Mouse (Mus musculus) gastrocnemius, adult 18-20 months (tissue): Measurements from ENCODE around the gene Akap3. TPM values are rescaled to one million over a fixed set of nuclear protein-coding genes. Genes with fewer than 3 reads are reported as not detected.

Experiments
- DNase-seq: peaks from one replicate; pipeline ENCODE4 v3.0.0; 2021; ENCODE audit warnings: low spot score
- long read RNA-seq, 2 experiments: library from polyadenylated mRNA; stranded (forward); transcript quantifications; one replicate each; pipeline ENCODE4 v2.0.0; 2021
- total RNA-seq, 2 experiments: library from RNA; stranded (reverse); gene quantifications; 2 replicates each; pipeline ENCODE4 v1.2.3; 2021

The Akap3 gene
- total RNA-seq, result not detected
- long read RNA-seq, experiment 1, result 0 reads
- long read RNA-seq, experiment 2, result 0 reads

GRCm38 (mm10) chr6:126852881-126853280 lies at the start of gene Akap3:
Akap3 (plus strand) TSS chr6:126853098.
- no peak for DNase-seq

- no peak for DNase-seq
Measured at GRCm38 (mm10) chr6:126806783-126807182, 46.1 kb upstream of the Akap3 start.

- no peak for DNase-seq
Measured at GRCm38 (mm10) chr6:126808134-126808533, 44.8 kb upstream of the Akap3 start.

- no peak for DNase-seq
Measured at GRCm38 (mm10) chr6:126808561-126808960, 44.3 kb upstream of the Akap3 start.

GRCm38 (mm10) chr6:126811481-126811880 lies 41.4 kb upstream of the Akap3 start:
- DNase-seq, result no peak

- no peak for DNase-seq
Measured at GRCm38 (mm10) chr6:126815206-126815750, 37.6 kb upstream of the Akap3 start.

GRCm38 (mm10) chr6:126816338-126816737 lies 36.6 kb upstream of the Akap3 start:
- no peak for DNase-seq

- no peak for DNase-seq
Measured at GRCm38 (mm10) chr6:126823087-126823486, 29.8 kb upstream of the Akap3 start.

GRCm38 (mm10) chr6:126836628-126837027 lies 16.3 kb upstream of the Akap3 start:
- no peak for DNase-seq

GRCm38 (mm10) chr6:126848712-126849704 lies 3.9 kb upstream of the Akap3 start, which contains the start of gene Ndufa9:
Ndufa9 (minus strand) TSS chr6:126849136.
- DNase-seq, result peak; percentile 95

- DNase-seq, result no peak
Measured at GRCm38 (mm10) chr6:126877118-126877517, 24.2 kb downstream of the Akap3 start.

- DNase-seq, result no peak
Measured at GRCm38 (mm10) chr6:126907378-126907777, 54.5 kb downstream of the Akap3 start.

GRCm38 (mm10) chr6:126907876-126908275 lies 55.0 kb downstream of the Akap3 start:
- no peak for DNase-seq

- DNase-seq, result no peak
Measured at GRCm38 (mm10) chr6:126910727-126911126, 57.8 kb downstream of the Akap3 start.

- no peak for DNase-seq
Measured at GRCm38 (mm10) chr6:126914928-126915327, 62.0 kb downstream of the Akap3 start.

GRCm38 (mm10) chr6:126921111-126921881 lies 68.4 kb downstream of the Akap3 start, which contains the start of gene Dyrk4:
Dyrk4 (minus strand) TSS chr6:126921839.
- no peak for DNase-seq

Other genes with a start within 250 kb of the Akap3 start
- gene Kcna1, start 206.7 kb upstream of the Akap3 start, total RNA-seq, result 1 to 10 TPM; 1.9 to 2.0 TPM
- under 1 TPM; 0.37 to 0.38 TPM for gene Kcna6, start 112.4 kb upstream of the Akap3 start, total RNA-seq
- 100 to 1,000 TPM; 292 to 321 TPM for gene Ndufa9, start 4.0 kb upstream of the Akap3 start, total RNA-seq
- not detected for gene Dyrk4, start 68.7 kb downstream of the Akap3 start, total RNA-seq
- gene Rad51ap1, start 86.5 kb downstream of the Akap3 start, total RNA-seq, result under 1 TPM in 1 of 2 experiments, not detected in 1; 0.11 TPM
- gene D6Wsu163e, start 86.9 kb downstream of the Akap3 start, total RNA-seq, result 1 to 10 TPM; 7.2 to 8.4 TPM
- 1 to 10 TPM; 2.6 to 3.5 TPM for gene Fgf6, start 162.5 kb downstream of the Akap3 start, total RNA-seq
- gene Fgf23, start 219.8 kb downstream of the Akap3 start, total RNA-seq, result not detected